Mouse (Mus musculus): ENCODE measurements around the gene Abca12. TPM values are rescaled to one million over a fixed set of nuclear protein-coding genes. Genes with fewer than 3 reads are reported as not detected.

Gene Abca12
- 0.09 TPM for polyA plus RNA-seq (2014; fragmentation: Illumina TruSeq; extraction: RNeasy Lipid Tissue Mini Kit (QIAGEN cat#74804))

GRCm38 (mm10) chr1:71414810-71415209, at the start of gene Abca12:
Gene Abca12 (minus strand): TSS chr1:71414910.

Other genes starting within 250 kb of the Abca12 start
- 129 TPM for gene Atic, start 142.2 kb upstream of the Abca12 start, polyA plus RNA-seq (2014; fragmentation: Illumina TruSeq; extraction: RNeasy Lipid Tissue Mini Kit (QIAGEN cat#74804))
- 40.2 TPM for gene Fn1, start 238.3 kb upstream of the Abca12 start, polyA plus RNA-seq (2014; fragmentation: Illumina TruSeq; extraction: RNeasy Lipid Tissue Mini Kit (QIAGEN cat#74804))